Comparison of ENCODE assay signal across 8 mouse cellular contexts in the genomic region with DNA sequence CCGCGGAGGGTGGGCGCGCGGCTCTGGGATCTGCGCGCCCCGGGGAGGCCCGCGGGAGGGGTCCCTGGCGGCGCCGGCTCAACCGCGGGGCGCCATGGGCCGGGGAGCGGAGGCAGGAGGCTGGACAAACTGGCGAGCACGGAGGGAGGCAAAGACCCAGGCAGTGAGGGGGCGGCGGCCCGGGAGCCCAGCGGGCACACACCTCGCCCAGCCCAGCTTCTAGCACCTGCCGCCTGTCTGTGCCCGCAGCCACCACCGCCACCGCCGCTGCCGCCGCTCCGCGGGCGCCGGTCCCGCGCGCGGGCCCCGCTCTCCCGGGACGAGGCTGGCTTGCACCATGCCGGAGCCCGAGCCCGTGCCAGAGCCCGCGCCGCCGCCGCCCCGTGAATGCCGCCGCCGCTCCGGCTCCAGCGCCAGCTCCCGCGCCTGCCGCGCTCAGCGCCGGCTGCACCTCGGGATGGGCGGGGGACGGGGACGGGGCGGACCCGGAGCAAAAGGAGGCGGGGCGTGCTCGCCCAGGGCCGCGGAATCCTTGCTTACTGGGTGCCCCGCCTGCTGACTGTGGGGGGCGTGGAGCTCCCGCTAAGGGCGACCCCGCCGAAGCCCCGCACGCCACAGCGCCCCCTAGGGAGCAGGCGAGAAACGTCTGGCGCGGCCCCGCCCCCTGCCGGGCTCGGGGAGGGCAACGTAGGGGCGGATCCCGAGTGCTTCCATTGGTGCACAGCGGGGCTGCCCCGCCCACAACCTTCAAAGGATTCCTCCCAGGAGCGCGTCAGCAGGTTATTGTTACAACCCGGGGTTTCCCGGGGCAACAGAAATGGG. TPM values are rescaled to one million over a fixed set of nuclear protein-coding genes. Genes with fewer than 3 reads are reported as not detected.
DNase-seq lines count a peak whose midpoint lies in the region; ATAC-seq and TF ChIP-seq lines count a peak whose summit lies in the region.

A gene (minus strand): TSS at position 60 of the 822 bp plus-strand sequence.

- DNase-seq in A20 (ENCODE audit: low read depth, low spot score), result peak; percentile 96
- DNase-seq in heart, adult 9 months (ENCODE audit: low spot score in 2 of 2), result peak; percentile 96 to 98
- peak; percentile 78 to 89 for DNase-seq in spleen, postnatal 4 days (ENCODE audit: low spot score in 2 of 2)

- no peaks in the 10 kb centered on the region for H3K9me3 ChIP-seq in kidney, embryonic 14.5 days (ENCODE audit: control insufficient read depth, low read length)
- no peaks in the 10 kb centered on the region for H3K9me3 ChIP-seq in limb, embryonic 15.5 days

- no peak for TF ChIP-seq CTCF in bone marrow macrophage, adult 2 months (IDR thresholded peaks at IDR 0.05; ENCODE audit: low read depth, low read length)
- 0 out of 2 replicates have a peak, but pooled peaks have one; percentile 26 for TF ChIP-seq CTCF in embryonic fibroblast, embryonic 13.5 days (IDR thresholded peaks at IDR 0.05; ENCODE audit: borderline replicate concordance, insufficient read depth, low read length)

- peaks cover 43% of the 10 kb centered on the region for H3K27me3 ChIP-seq in kidney, embryonic 14.5 days (ENCODE audit: control insufficient read depth, insufficient read depth, low read length)
- peaks cover 58% of the 10 kb centered on the region for H3K27me3 ChIP-seq in limb, embryonic 15.5 days

- TF ChIP-seq POLR2A in bone marrow macrophage, adult 2 months (IDR thresholded peaks at IDR 0.05; ENCODE audit: borderline replicate concordance, low read depth, low read length), result no peak
- TF ChIP-seq POLR2A in embryonic fibroblast, embryonic 13.5 days (IDR thresholded peaks at IDR 0.05; ENCODE audit: low read depth, low read length), result no peak

- H3K36me3 ChIP-seq in kidney, embryonic 14.5 days (ENCODE audit: control insufficient read depth, insufficient read depth, low read length), result no peaks in the 10 kb centered on the region
- H3K36me3 ChIP-seq in limb, embryonic 15.5 days, result no peaks in the 10 kb centered on the region

- no peak within 1 kb of the TSS for H3K27ac ChIP-seq in bone marrow macrophage, adult 2 months (ENCODE audit: insufficient read depth, low read depth, low read length)
- no peak within 1 kb of the TSS for H3K27ac ChIP-seq in embryonic fibroblast, embryonic 13.5 days (ENCODE audit: insufficient read depth, low read length)
- H3K27ac ChIP-seq in kidney, embryonic 14.5 days (ENCODE audit: low read depth, low read length), result no peak within 1 kb of the TSS
- H3K27ac ChIP-seq in limb, embryonic 15.5 days, result 0 out of 2 replicates have a peak within 1 kb of the TSS, but pooled peaks have one; percentile 8

- H3K9ac ChIP-seq in kidney, embryonic 14.5 days (ENCODE audit: low read depth, low read length), result peak within 1 kb of the TSS; percentile 63
- peak within 1 kb of the TSS; percentile 44 for H3K9ac ChIP-seq in limb, embryonic 15.5 days

- ATAC-seq in kidney, embryonic 14.5 days (ENCODE audit: low FRiP score, low TSS enrichment), result peak; percentile 89
- peak; percentile 85 for ATAC-seq in limb, embryonic 15.5 days (ENCODE audit: insufficient number of reproducible peaks, low FRiP score, low TSS enrichment, low read depth)
- peak; percentile 64 for ATAC-seq in monocyte, adult 5-6 weeks (replicated peaks; ENCODE audit: insufficient number of reproducible peaks, low FRiP score, low TSS enrichment, poor library complexity, severe bottlenecking)

- peak within 1 kb of the TSS; percentile 52 for H3K4me3 ChIP-seq in bone marrow macrophage, adult 2 months (ENCODE audit: insufficient read depth, low read length)
- H3K4me3 ChIP-seq in embryonic fibroblast, embryonic 13.5 days (ENCODE audit: insufficient read depth, low read length), result peak within 1 kb of the TSS; percentile 32
- H3K4me3 ChIP-seq in kidney, embryonic 14.5 days (ENCODE audit: low read length), result peak within 1 kb of the TSS; percentile 65
- H3K4me3 ChIP-seq in limb, embryonic 15.5 days, result peak within 1 kb of the TSS; percentile 66

- peak within 1 kb of the TSS; percentile 100 for H3K4me2 ChIP-seq in kidney, embryonic 14.5 days (replicated peaks; ENCODE audit: low read depth, low read length)
- H3K4me2 ChIP-seq in limb, embryonic 15.5 days, result peak within 1 kb of the TSS; percentile 100

- under 1% methylated on average over 52 of the region's 99 CpGs for WGBS in kidney, embryonic 14.5 days
- under 1% methylated on average over 82 of the region's 99 CpGs for WGBS in limb, embryonic 15.5 days

- H3K4me1 ChIP-seq in bone marrow macrophage, adult 2 months (ENCODE audit: control insufficient read depth, insufficient read depth, low read length), result 0 out of 2 replicates have a peak, but pooled peaks cover 3% of the 10 kb centered on the region
- H3K4me1 ChIP-seq in embryonic fibroblast, embryonic 13.5 days (ENCODE audit: control insufficient read depth, insufficient read depth, low read length), result no peaks in the 10 kb centered on the region
- peaks cover 19% of the 10 kb centered on the region; the same call in 1 of the 2 replicates for H3K4me1 ChIP-seq in kidney, embryonic 14.5 days (ENCODE audit: control insufficient read depth, insufficient read depth, low read length)
- H3K4me1 ChIP-seq in limb, embryonic 15.5 days, result peaks cover 41% of the 10 kb centered on the region

RNA-seq across cellular contexts. Expression of the gene that starts here (rescaled TPM):
- not detected in 2 replicates for polyA plus RNA-seq in bone marrow macrophage, adult 2 months (2012; ENCODE audit: insufficient read depth, insufficient read length, missing spikeins)
- polyA plus RNA-seq in embryonic fibroblast, embryonic 13.5 days (2011; ENCODE audit: insufficient read length, low read depth, missing spikeins), result not detected in 2 replicates
- polyA plus RNA-seq in kidney, embryonic 14.5 days (2014; fragmentation: Nextera tagmentation; extraction: Ambion mirVana), result 0.15 and 0.23 TPM in 2 replicates
- 0.17 and 0.22 TPM in 2 replicates for polyA plus RNA-seq in limb, embryonic 15.5 days (2015; fragmentation: Nextera tagmentation; extraction: Ambion mirVana)
- total RNA-seq in monocyte, adult 5-6 weeks (2017), result not detected in 3 replicates

Comparison
In these comparisons a context has a peak if more than half of its experiments do, and no peak if none do; other contexts are left out.
1. Peak in ATAC-seq, H3K4me3 ChIP-seq, H3K9ac ChIP-seq and H3K4me2 ChIP-seq in kidney, embryonic 14.5 days; RNA of the gene not detected or under 1 TPM.
2. Peak in ATAC-seq, H3K4me3 ChIP-seq, H3K27ac ChIP-seq, H3K9ac ChIP-seq and H3K4me2 ChIP-seq in limb, embryonic 15.5 days; RNA of the gene not detected or under 1 TPM.
3. Peak in ATAC-seq in monocyte, adult 5-6 weeks; RNA of the gene not detected or under 1 TPM.